Mouse (Mus musculus) ES-E14 (cell line): Measurements from ENCODE around the gene Ddx41. TPM values are rescaled to one million over a fixed set of nuclear protein-coding genes. Genes with fewer than 3 reads are reported as not detected.

Experiments used
- DNase-seq: peaks from one replicate; pipeline ENCODE4 v3.0.0-alpha.2; 2013; ENCODE audit warnings: low read depth, low spot score
- H3K27ac ChIP-seq: 2 replicates; pipeline ENCODE4 v1.5.1; 2012; ENCODE audit warnings: low read depth, mild to moderate bottlenecking, low read length, moderate library complexity, mixed read lengths; ENCODE audit not compliant: poor library complexity, insufficient read depth, severe bottlenecking
- H3K36me3 ChIP-seq: 2 replicates; pipeline ENCODE4 v1.6.1; 2012; ENCODE audit warnings: mild to moderate bottlenecking, low read length, moderate library complexity, mixed read lengths; ENCODE audit not compliant: control insufficient read depth, poor library complexity, insufficient read depth, severe bottlenecking
- H3K4me1 ChIP-seq, 2 experiments: fragments of 150-350 bp in 1 of 2; sonication (generic) in 1 of 2; 2 replicates each; pipeline ENCODE4 v1.6.1; 2012; ENCODE audit warnings: low read length in 2 of 2, mild to moderate bottlenecking in 1 of 2, mixed read lengths in 1 of 2; ENCODE audit not compliant: control insufficient read depth in 2 of 2, insufficient read depth in 2 of 2, poor library complexity in 1 of 2
- H3K4me3 ChIP-seq, 2 experiments: fragments of 150-350 bp in 1 of 2; sonication (generic) in 1 of 2; 2 replicates each; pipeline ENCODE4 v1.5.1; 2012; ENCODE audit warnings: low read length in 2 of 2, low read depth in 1 of 2, mild to moderate bottlenecking in 1 of 2, mixed read lengths in 1 of 2; ENCODE audit not compliant: insufficient read depth in 1 of 2, poor library complexity in 1 of 2, severe bottlenecking in 1 of 2
- H3K9ac ChIP-seq: 2 replicates; pipeline ENCODE4 v1.6.1; 2012; ENCODE audit warnings: low read depth, mild to moderate bottlenecking, low read length, mixed read lengths; ENCODE audit not compliant: poor library complexity, insufficient read depth, severe bottlenecking
- H3K9me3 ChIP-seq: fragments of 150-350 bp; sonication (generic); 2 replicates; pipeline ENCODE4 v1.6.1; 2012; ENCODE audit warnings: low read depth, mild to moderate bottlenecking, low read length; ENCODE audit not compliant: control insufficient read depth, insufficient read depth
- CHD2 ChIP-seq: IDR thresholded peaks from 2 replicates; pipeline ENCODE4 v1.6.1; 2014; ENCODE audit warnings: mild to moderate bottlenecking, low read depth, low read length, inconsistent platforms
- HCFC1 ChIP-seq: IDR thresholded peaks from 2 replicates; pipeline ENCODE4 v1.6.1; 2012; ENCODE audit warnings: low read length, inconsistent platforms, borderline replicate concordance; ENCODE audit not compliant: insufficient read depth
- MAFK ChIP-seq: IDR thresholded peaks from 2 replicates; pipeline ENCODE4 v1.6.1; 2014; ENCODE audit warnings: mild to moderate bottlenecking, low read depth, low read length, inconsistent platforms; ENCODE audit not compliant: insufficient read depth
- ZC3H11A ChIP-seq: IDR thresholded peaks from 2 replicates; pipeline ENCODE4 v1.6.1; 2012; ENCODE audit warnings: low read depth, mild to moderate bottlenecking, inconsistent platforms, low read length, borderline replicate concordance
- ZNF384 ChIP-seq: IDR thresholded peaks from 2 replicates; pipeline ENCODE4 v1.6.1; 2012; ENCODE audit warnings: low read depth, low read length, inconsistent platforms
- in situ Hi-C, 2 experiments: fragments of 600-800 bp; cut with MboI; formaldehyde crosslinking; loops; one replicate each; pipeline ENCODE4 v1.15.1; 2025; ENCODE audit warnings: low sequenced_read_pairs in 2 of 2, inconsistent platforms in 1 of 2; ENCODE audit not compliant: unreplicated experiment in 2 of 2
- total RNA-seq: library from RNA; depleted of rRNA; stranded (reverse); fragments of 300-350 nt; gene quantifications from 2 replicates; pipeline ENCODE4 v1.2.3, GENCODE M21; 2012

The Ddx41 gene
- total RNA-seq, 1 experiment, result 85.9 TPM

DNA sequence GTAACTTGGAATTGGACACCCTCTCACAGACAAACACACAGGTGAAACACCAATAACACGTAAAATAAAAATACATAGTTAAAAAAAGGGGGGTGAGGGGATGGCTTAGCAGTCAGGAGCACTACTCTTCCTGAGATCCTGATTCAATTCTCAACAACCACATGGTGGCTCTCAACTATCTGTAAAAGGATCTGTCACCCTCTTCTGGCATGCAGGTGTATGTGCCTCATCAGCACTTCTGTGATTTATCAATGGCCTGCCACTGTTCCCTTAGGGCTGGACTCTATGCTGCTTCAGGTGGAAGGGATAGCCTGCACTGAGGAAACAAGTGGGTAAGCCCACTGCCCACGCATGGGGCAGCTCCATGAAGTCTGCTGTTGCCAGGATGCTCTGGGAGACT lies 4.5 kb upstream of the Ddx41 start:
- Histone ChIP-seq H3K4me1 (0 out of 4 replicates have a peak, but pooled peaks cover 0 to 2% of the 10 kb centered on the region in 2 experiments), H3K4me3 (no peak overlapping the region), H3K9ac (no peak overlapping the region), H3K36me3 (peaks cover 36% of the 10 kb centered on the region), H3K27ac (no peak overlapping the region), H3K9me3 (no peaks in the 10 kb centered on the region)
- TF ChIP-seq MAFK (peak; percentile 70), CHD2 (no peak)
- in situ Hi-C loops, result no loop called here
- no peak for DNase-seq

DNA sequence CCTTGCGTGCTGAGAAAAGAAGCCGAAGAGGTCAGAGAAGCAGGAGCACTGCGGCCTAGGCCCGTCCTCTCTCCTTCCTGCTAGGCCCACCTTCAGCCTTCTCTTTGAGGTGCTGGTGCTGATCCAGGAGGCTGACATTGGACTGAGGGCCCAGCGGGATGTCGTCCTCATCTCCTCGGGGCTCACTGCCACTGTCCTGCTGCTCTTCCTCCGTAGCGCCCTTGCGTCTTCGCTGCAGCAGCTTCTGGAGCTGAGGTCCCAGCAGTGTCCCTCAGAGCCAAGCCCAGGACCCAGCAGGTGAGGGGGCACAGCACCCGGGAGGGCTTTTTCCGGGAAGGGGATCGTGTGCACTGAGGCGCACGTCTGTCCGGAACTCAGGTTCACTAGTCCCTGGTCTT lies 663 bp downstream of the Ddx41 start:
- H3K4me3 ChIP-seq, result peak overlapping the region; percentile 77 to 95
- peaks cover 2 to 5% of the 10 kb centered on the region in 2 experiments; a peak in 1 of 4 replicates for H3K4me1 ChIP-seq
- H3K9ac ChIP-seq, result peak overlapping the region; percentile 93
- DNase-seq, result no peak
- in situ Hi-C loops, result no loop called here
- no peaks in the 10 kb centered on the region for H3K9me3 ChIP-seq
- peaks cover 45% of the 10 kb centered on the region for H3K36me3 ChIP-seq
- TF ChIP-seq ZNF384, result no peak
- no peak for TF ChIP-seq ZC3H11A
- no peak for TF ChIP-seq CHD2
- no peak for TF ChIP-seq HCFC1
- TF ChIP-seq MAFK, result no peak
- no peak overlapping the region; the same call in 1 of the 2 replicates for H3K27ac ChIP-seq

DNA sequence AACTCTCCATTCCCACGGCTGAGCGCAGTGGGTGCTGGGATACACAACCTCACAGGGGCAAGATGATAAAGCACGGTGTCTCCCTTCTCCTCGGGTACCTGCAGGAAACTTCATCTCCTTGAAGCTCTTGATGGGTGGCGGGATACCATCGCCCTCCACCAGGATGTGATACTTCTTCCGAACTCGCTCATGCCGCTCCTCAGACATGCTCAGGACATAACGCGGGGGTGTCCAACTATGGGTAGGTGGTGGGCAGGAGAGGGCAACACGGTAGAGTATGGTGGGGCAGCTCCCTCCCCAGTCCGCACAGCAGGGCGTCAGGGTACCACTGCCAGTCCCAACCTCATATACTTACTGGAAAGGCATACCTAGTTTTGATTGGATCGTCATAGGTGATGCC lies 1.3 kb downstream of the Ddx41 start:
- H3K4me1 ChIP-seq, result peaks cover 2 to 5% of the 10 kb centered on the region in 2 experiments; a peak in 1 of 4 replicates
- TF ChIP-seq CHD2 (no peak), ZNF384 (no peak), ZC3H11A (no peak), MAFK (no peak), HCFC1 (no peak)
- H3K9ac ChIP-seq, result 0 out of 2 replicates have a peak overlapping the region, but pooled peaks have one; percentile 93
- H3K4me3 ChIP-seq, result peak overlapping the region; percentile 77 to 95; a peak in 3 of 4 replicates
- H3K9me3 ChIP-seq, result no peaks in the 10 kb centered on the region
- DNase-seq, result no peak
- H3K27ac ChIP-seq, result no peak overlapping the region
- peaks cover 51% of the 10 kb centered on the region for H3K36me3 ChIP-seq
- in situ Hi-C loops, result no loop called here

DNA sequence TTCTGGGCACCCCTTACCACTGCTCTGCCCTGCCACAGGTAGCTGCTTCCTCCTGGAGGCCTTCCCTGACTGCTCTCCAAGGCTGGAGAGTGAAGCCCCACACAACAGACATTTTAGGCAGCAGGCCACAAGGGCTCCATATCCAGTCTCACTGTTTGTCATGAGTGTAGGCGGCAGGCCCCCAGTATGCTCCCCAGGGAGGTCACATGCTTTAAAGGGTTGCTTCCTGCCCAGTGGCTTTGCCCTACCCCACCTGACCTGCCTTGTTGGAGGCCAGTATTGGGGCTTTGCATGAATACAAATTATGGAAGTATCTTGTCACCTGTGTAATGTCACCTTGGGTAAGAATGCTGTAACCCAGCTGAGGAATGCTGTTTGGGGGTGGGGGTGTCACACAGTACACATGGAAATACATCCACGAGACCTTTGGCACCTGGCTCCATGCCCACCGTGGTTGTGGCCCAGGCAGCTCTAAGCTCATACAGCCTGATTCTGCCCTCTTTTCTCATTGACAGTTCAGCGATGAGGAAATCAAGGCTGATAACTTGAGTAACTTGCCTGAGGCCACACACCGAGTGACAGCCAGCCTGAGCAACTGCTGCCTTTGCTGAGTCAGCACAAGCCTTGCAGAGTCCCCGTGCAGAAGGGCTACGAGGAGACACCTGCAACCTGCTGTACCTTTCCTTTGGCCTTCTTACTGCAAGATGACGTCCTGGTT lies 7.1 kb downstream of the Ddx41 start, which contains the start of gene Dok3:
Dok3 (minus strand) TSS at position 99 of the 718 bp plus-strand sequence.
- Histone ChIP-seq H3K4me3 (no peak within 1 kb of the TSS), H3K9me3 (no peaks in the 10 kb centered on the region), H3K9ac (no peak within 1 kb of the TSS), H3K36me3 (peaks cover 41% of the 10 kb centered on the region), H3K4me1 (peaks cover 0 to 3% of the 10 kb centered on the region in 2 experiments; a peak in 1 of 4 replicates), H3K27ac (no peak within 1 kb of the TSS)
- in situ Hi-C loops, result no loop called here
- no peak for DNase-seq
- TF ChIP-seq ZC3H11A (no peak), MAFK (peak; percentile 88)
